Mouse (Mus musculus): ENCODE results near the gene Spdef. TPM values are rescaled to one million over a fixed set of nuclear protein-coding genes. Genes with fewer than 3 reads are reported as not detected.

Spdef gene
- polyA plus RNA-seq, 1 experiment from 2014 or later, result 1.6 TPM

DNA sequence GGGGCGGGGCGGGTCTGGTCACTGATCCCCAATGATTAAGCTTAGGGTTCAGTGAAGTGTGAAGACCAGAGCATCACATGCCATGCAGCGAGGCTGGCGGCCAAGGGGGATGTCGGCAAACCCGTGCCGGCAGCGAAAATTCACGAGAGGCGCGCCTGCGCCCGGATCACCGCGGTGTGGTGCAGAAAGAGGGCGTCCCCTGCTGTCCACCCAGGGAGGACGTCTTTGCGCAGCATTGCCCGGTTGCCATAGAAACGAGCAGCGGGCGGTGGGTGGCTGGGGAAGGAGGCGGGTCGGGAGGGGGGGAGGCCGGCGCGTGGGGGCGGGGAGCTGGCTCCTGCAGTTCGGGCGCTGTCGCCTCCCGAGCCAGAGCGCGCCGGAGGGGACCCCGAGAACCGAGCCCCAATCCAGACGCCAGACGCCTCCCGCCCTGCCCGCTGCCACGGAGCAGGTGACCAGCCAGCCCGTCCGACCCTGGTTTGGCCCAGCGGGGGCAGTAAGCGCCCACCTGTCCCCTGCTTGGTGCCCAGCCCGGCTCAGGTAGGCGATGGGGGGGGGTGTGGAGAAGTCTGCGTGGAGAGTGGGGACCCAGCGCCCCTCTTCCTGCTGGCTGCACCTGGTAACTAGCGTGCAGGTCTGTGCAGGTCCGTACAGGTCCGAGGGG lies 43.7 kb downstream of the Spdef start:
- DNase-seq (ENCODE audit: low spot score), result peak; percentile 81
- H3K4me3 ChIP-seq (ENCODE audit: low read depth, low read length), result peak overlapping the region; percentile 48
- peak; percentile 48 for ATAC-seq (ENCODE audit: low read depth)
- H3K36me3 ChIP-seq (ENCODE audit: control insufficient read depth, insufficient read depth, low read length), result no peaks in the 10 kb centered on the region
- H3K27me3 ChIP-seq (replicated peaks; ENCODE audit: control insufficient read depth, insufficient read depth, low read length), result peaks cover 26% of the 10 kb centered on the region
- H3K9me3 ChIP-seq (ENCODE audit: control insufficient read depth, low read length), result no peaks in the 10 kb centered on the region
- peak overlapping the region; percentile 62 for H3K9ac ChIP-seq (ENCODE audit: low read depth, low read length)
- H3K4me2 ChIP-seq (ENCODE audit: low read depth, low read length), result peak overlapping the region; percentile 94
- no peak overlapping the region for H3K27ac ChIP-seq (replicated peaks; ENCODE audit: low read depth, low read length)
- H3K4me1 ChIP-seq (ENCODE audit: control insufficient read depth, insufficient read depth, low read length), result peaks cover 7% of the 10 kb centered on the region
- 1% methylated on average over 20 of the region's 53 CpGs for WGBS

DNA sequence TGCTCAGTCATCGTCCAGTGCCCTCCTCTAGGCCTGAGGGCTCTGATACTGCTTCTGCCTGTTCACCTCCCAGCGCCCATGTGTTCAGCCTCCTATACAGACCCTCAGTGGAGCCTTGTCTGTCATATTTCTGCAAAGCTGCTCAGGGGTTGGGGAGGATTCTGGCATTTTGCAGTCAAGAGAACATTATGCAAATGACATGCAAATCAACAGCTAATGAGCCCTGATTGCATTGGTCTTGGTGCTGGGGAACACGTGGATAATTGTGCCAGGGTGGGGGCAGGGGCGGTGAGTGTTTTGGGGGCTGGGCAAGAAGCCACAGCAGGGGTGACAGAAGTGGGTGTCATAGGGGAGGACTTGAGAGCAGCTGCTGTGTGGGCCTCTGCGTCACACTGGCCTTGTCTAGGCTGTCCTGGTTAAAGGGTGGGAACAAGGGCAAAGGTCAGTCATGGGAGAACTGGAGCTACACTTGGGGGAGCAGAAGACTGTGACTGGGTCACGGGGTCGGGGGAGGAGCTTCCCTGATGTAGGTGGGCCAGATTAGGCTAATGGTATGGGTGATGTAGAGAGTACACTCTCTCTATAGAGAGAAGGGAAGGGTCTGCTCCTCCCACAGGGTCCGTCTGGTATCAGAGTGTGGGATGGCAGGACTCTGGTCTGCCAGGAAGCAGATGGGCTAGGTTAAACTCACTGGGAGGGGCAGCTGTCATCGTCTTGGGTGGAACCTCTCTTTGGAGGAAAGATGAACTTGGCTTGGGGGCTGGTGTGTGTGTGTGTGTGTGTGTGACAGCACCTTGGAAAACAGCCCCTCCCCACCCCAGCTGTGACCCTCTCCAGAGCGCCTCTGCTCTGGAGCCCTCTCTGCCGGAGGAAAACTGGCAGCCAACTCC lies 49.6 kb downstream of the Spdef start:
- DNase-seq (ENCODE audit: low spot score) (no peak), ATAC-seq (ENCODE audit: low read depth) (peak; percentile 38; the same call in 1 of the 2 replicates)
- Histone ChIP-seq H3K27me3 (replicated peaks; ENCODE audit: control insufficient read depth, insufficient read depth, low read length) (0 out of 2 replicates have a peak, but pooled peaks cover 5% of the 10 kb centered on the region), H3K4me3 (ENCODE audit: low read depth, low read length) (no peak overlapping the region), H3K9ac (ENCODE audit: low read depth, low read length) (peak overlapping the region; percentile 11; the same call in 1 of the 2 replicates), H3K4me2 (ENCODE audit: low read depth, low read length) (no peak overlapping the region), H3K4me1 (ENCODE audit: control insufficient read depth, insufficient read depth, low read length) (no peaks in the 10 kb centered on the region), H3K9me3 (ENCODE audit: control insufficient read depth, low read length) (no peaks in the 10 kb centered on the region), H3K36me3 (ENCODE audit: control insufficient read depth, insufficient read depth, low read length) (no peaks in the 10 kb centered on the region), H3K27ac (replicated peaks; ENCODE audit: low read depth, low read length) (no peak overlapping the region)
- WGBS, result 41% methylated on average over 11 of the region's 11 CpGs

DNA sequence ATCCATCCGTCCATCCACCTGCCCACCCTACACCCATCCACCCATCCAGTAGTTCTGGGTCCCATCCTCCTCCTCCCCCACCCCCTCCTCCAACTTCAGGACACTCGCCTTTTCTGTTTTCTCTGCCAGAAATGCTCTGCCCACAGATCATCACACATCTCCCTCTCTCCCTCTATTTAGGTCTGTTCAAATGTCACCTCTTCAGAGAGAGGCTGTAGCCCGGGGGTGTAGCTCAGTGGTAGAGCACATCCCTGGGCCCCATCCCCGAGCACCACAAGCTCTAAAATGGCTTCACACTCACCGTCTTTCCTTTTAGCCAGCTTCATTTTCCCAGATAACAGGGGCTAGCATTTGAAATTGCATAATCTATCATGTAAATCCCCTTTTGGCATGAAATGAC lies 51.0 kb downstream of the Spdef start:
- Histone ChIP-seq H3K4me3 (ENCODE audit: low read depth, low read length) (no peak overlapping the region), H3K27me3 (replicated peaks; ENCODE audit: control insufficient read depth, insufficient read depth, low read length) (no peaks in the 10 kb centered on the region), H3K9ac (ENCODE audit: low read depth, low read length) (no peak overlapping the region), H3K4me1 (ENCODE audit: control insufficient read depth, insufficient read depth, low read length) (no peaks in the 10 kb centered on the region), H3K36me3 (ENCODE audit: control insufficient read depth, insufficient read depth, low read length) (no peaks in the 10 kb centered on the region), H3K27ac (replicated peaks; ENCODE audit: low read depth, low read length) (no peak overlapping the region), H3K4me2 (ENCODE audit: low read depth, low read length) (no peak overlapping the region), H3K9me3 (ENCODE audit: control insufficient read depth, low read length) (no peaks in the 10 kb centered on the region)
- DNase-seq (ENCODE audit: low spot score) (no peak), ATAC-seq (ENCODE audit: low read depth) (no peak)
- WGBS, result 88% methylated on average over 5 of the region's 5 CpGs

DNA sequence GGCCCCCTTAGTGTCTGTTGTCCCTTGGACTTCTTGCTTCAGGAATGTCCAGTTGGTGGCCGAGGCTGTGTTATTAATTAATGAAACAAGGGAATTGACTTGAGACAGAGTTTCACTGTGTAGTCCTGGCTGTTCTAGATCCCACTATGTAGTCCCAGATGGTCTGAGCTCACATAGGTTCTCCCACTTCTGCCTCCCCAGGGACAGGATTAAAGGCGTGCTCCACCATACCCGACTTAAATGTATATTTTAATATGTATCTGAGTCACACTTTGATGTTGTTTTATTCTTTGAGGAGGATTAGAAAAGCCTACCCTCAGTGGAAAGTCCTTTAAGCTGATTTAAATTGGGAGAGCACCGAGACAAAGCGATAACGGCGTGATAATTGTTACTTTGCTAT lies 52.5 kb downstream of the Spdef start:
- Histone ChIP-seq H3K27ac (replicated peaks; ENCODE audit: low read depth, low read length) (no peak overlapping the region), H3K4me1 (ENCODE audit: control insufficient read depth, insufficient read depth, low read length) (no peaks in the 10 kb centered on the region), H3K27me3 (replicated peaks; ENCODE audit: control insufficient read depth, insufficient read depth, low read length) (no peaks in the 10 kb centered on the region), H3K9ac (ENCODE audit: low read depth, low read length) (no peak overlapping the region), H3K4me2 (ENCODE audit: low read depth, low read length) (no peak overlapping the region), H3K9me3 (ENCODE audit: control insufficient read depth, low read length) (no peaks in the 10 kb centered on the region), H3K36me3 (ENCODE audit: control insufficient read depth, insufficient read depth, low read length) (no peaks in the 10 kb centered on the region), H3K4me3 (ENCODE audit: low read depth, low read length) (no peak overlapping the region)
- DNase-seq (ENCODE audit: low spot score) (no peak), ATAC-seq (ENCODE audit: low read depth) (no peak)
- 69% methylated on average over 7 of the region's 7 CpGs for WGBS

DNA sequence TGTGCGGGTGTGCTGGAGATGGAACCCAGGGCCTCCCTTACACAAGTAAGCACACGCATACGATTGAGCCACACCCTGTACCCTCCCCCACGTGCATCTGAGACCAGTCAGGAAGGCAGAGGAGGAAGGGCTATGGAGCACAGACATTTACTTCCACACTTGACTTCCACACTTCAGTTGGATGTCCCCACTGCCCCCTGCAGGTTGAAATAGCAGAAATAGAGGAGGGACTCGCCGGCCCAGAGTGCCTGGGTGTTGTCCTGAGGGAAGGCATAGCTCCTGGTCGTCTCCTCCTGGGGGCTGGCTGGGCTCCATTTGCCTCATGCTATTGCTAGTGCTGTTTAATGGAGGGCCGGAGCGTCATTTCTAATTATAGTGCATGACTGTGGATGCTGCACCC lies 53.3 kb downstream of the Spdef start:
- DNase-seq (ENCODE audit: low spot score) (no peak), ATAC-seq (ENCODE audit: low read depth) (no peak)
- H3K9me3 ChIP-seq (ENCODE audit: control insufficient read depth, low read length), result no peaks in the 10 kb centered on the region
- H3K4me3 ChIP-seq (ENCODE audit: low read depth, low read length), result no peak overlapping the region
- no peaks in the 10 kb centered on the region for H3K4me1 ChIP-seq (ENCODE audit: control insufficient read depth, insufficient read depth, low read length)
- H3K27me3 ChIP-seq (replicated peaks; ENCODE audit: control insufficient read depth, insufficient read depth, low read length), result no peaks in the 10 kb centered on the region
- no peak overlapping the region for H3K4me2 ChIP-seq (ENCODE audit: low read depth, low read length)
- WGBS, result 62% methylated on average over 9 of the region's 9 CpGs
- no peak overlapping the region for H3K9ac ChIP-seq (ENCODE audit: low read depth, low read length)
- H3K27ac ChIP-seq (replicated peaks; ENCODE audit: low read depth, low read length), result no peak overlapping the region
- no peaks in the 10 kb centered on the region for H3K36me3 ChIP-seq (ENCODE audit: control insufficient read depth, insufficient read depth, low read length)

DNA sequence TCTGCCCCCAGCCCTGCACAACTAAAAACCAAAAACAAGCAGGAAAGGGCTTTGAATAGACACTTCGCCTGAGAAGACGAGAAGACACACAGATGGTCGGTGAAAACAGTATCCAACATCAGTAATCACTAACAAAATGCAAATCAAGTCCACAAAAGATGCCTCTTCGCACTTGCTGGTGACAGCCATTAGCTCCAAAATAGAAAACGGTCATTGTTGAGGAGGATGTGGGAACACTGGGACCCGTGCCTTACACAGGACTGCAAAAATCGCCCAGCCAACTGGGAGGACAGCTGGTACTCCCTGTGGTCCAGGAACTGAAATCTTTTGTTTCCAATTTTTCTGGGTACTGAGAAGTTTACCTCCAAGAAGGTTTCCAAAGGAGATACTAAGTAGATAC lies 54.8 kb downstream of the Spdef start:
- Histone ChIP-seq H3K27me3 (replicated peaks; ENCODE audit: control insufficient read depth, insufficient read depth, low read length) (no peaks in the 10 kb centered on the region), H3K4me2 (ENCODE audit: low read depth, low read length) (no peak overlapping the region), H3K9ac (ENCODE audit: low read depth, low read length) (no peak overlapping the region), H3K27ac (replicated peaks; ENCODE audit: low read depth, low read length) (no peak overlapping the region), H3K4me1 (ENCODE audit: control insufficient read depth, insufficient read depth, low read length) (no peaks in the 10 kb centered on the region), H3K9me3 (ENCODE audit: control insufficient read depth, low read length) (no peaks in the 10 kb centered on the region), H3K36me3 (ENCODE audit: control insufficient read depth, insufficient read depth, low read length) (no peaks in the 10 kb centered on the region), H3K4me3 (ENCODE audit: low read depth, low read length) (no peak overlapping the region)
- no peak for ATAC-seq (ENCODE audit: low read depth)
- DNase-seq (ENCODE audit: low spot score), result no peak
- WGBS, result 92% methylated on average over 7 of the region's 7 CpGs

DNA sequence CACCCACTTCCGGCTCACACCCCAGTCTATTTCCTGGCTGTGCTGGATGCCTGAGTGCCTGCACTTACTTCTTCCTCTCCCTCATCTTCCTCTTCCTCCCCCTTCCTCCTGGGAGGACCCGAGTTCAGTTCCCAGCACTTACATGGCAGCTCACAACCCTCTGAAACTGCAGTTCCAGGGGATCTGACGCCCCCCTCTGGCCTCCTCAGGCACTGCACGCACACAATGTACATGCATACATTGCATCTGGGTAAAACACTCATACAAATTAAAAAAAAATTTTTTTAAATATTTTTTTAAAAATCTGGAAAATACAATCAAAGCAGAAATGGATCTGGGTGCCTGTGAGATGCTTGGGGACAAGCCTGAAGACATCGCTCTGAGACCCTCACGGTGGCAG lies 57.0 kb downstream of the Spdef start:
- Histone ChIP-seq H3K9me3 (ENCODE audit: control insufficient read depth, low read length) (no peaks in the 10 kb centered on the region), H3K4me1 (ENCODE audit: control insufficient read depth, insufficient read depth, low read length) (no peaks in the 10 kb centered on the region), H3K27ac (replicated peaks; ENCODE audit: low read depth, low read length) (no peak overlapping the region), H3K9ac (ENCODE audit: low read depth, low read length) (no peak overlapping the region), H3K27me3 (replicated peaks; ENCODE audit: control insufficient read depth, insufficient read depth, low read length) (no peaks in the 10 kb centered on the region), H3K4me3 (ENCODE audit: low read depth, low read length) (no peak overlapping the region), H3K4me2 (ENCODE audit: low read depth, low read length) (no peak overlapping the region), H3K36me3 (ENCODE audit: control insufficient read depth, insufficient read depth, low read length) (no peaks in the 10 kb centered on the region)
- WGBS, result 79% methylated on average over 6 of the region's 6 CpGs
- ATAC-seq (ENCODE audit: low read depth) (no peak), DNase-seq (ENCODE audit: low spot score) (no peak)

Data from embryonic facial prominence, embryonic 14.5 days (tissue).